Mouse (Mus musculus) cerebellum, postnatal 4 days (tissue): ENCODE measurements at regions not wholly inside any gene's neighbourhood (a gene's known extent, or its start where the extent isn't known, plus 50 kb on each side); places are given as distances from the start of the nearest gene placed in this dataset.

ENCODE experiments used
- DNase-seq, 2 experiments: peaks; one replicate each; pipeline ENCODE4 v3.0.0; 2022; ENCODE audit warnings: low spot score in 2 of 2, mixed read lengths in 1 of 2

- DNase-seq = no peak
These were observed 117.4 kb upstream of the Gm14444 start for GRCm38 (mm10) chr2:174892658-174893057.

GRCm38 (mm10) chr2:174897424-174897823, 112.6 kb upstream of the Gm14444 start:
- no peak for DNase-seq

GRCm38 (mm10) chr2:174899940-174900670, 109.9 kb upstream of the Gm14444 start:
- no peak for DNase-seq

- DNase-seq = peak; percentile 33 to 61
These were observed 109.4 kb upstream of the Gm14444 start for GRCm38 (mm10) chr2:174900671-174900991.

- no peak for DNase-seq
These were observed 108.2 kb upstream of the Gm14444 start for GRCm38 (mm10) chr2:174901801-174902200.

GRCm38 (mm10) chr2:174903627-174904026, 106.4 kb upstream of the Gm14444 start:
- no peak for DNase-seq

GRCm38 (mm10) chr2:174905865-174906639, 104.0 kb upstream of the Gm14444 start:
- DNase-seq = peak in 1 of 2 experiments; percentile 47

GRCm38 (mm10) chr2:174917146-174917905, 92.7 kb upstream of the Gm14444 start:
- DNase-seq = peak in 1 of 2 experiments; percentile 59

GRCm38 (mm10) chr2:174917975-174918374, 92.1 kb upstream of the Gm14444 start:
- peak in 1 of 2 experiments; percentile 8 for DNase-seq

- DNase-seq = no peak
These were observed 87.8 kb upstream of the Gm14444 start for GRCm38 (mm10) chr2:174922208-174922607.

GRCm38 (mm10) chr2:174929718-174930117, 80.3 kb upstream of the Gm14444 start:
- DNase-seq = no peak

- DNase-seq = peak; percentile 79 to 89
These were observed 77.7 kb upstream of the Gm14444 start for GRCm38 (mm10) chr2:174932137-174933012.

- no peak for DNase-seq
These were observed 77.1 kb upstream of the Gm14444 start for GRCm38 (mm10) chr2:174933013-174933353.

- DNase-seq = peak in 1 of 2 experiments; percentile 27
These were observed 73.4 kb upstream of the Gm14444 start for GRCm38 (mm10) chr2:174936665-174937064.

GRCm38 (mm10) chr2:174937930-174938329, 72.1 kb upstream of the Gm14444 start:
- DNase-seq = no peak

GRCm38 (mm10) chr2:174942221-174942620, 67.8 kb upstream of the Gm14444 start:
- no peak for DNase-seq

- no peak for DNase-seq
These were observed 61.9 kb upstream of the Gm14444 start for GRCm38 (mm10) chr2:174948106-174948505.
